Mouse (Mus musculus) lung, adult 2 months (tissue): ENCODE measurements around the gene Ankrd37. TPM values are rescaled to one million over a fixed set of nuclear protein-coding genes. Genes with fewer than 3 reads are reported as not detected.
A peak's percentile ranks its signal among the peaks of the same experiment; 100 is the strongest.

Experiments used
- DNase-seq: peaks from one replicate; pipeline ENCODE4 v3.0.0; 2022
- H3K4me1 ChIP-seq: fragments of 200-500 bp; 2 replicates; pipeline ENCODE4 v1.6.1; 2011; ENCODE audit warnings: low read length; ENCODE audit not compliant: control insufficient read depth, insufficient read depth
- H3K4me3 ChIP-seq: fragments of 200-500 bp; replicated peaks from 2 replicates; pipeline ENCODE3; 2011; ENCODE audit warnings: low read depth, mild to moderate bottlenecking, control low read depth, low read length; ENCODE audit errors: extremely low read depth
- CTCF ChIP-seq: fragments of 200-500 bp; IDR thresholded peaks from 2 replicates; pipeline ENCODE4 v1.5.1; 2011; ENCODE audit warnings: mild to moderate bottlenecking, low read length, control low read depth; ENCODE audit not compliant: insufficient read depth
- POLR2A ChIP-seq: fragments of 200-500 bp; IDR thresholded peaks from 2 replicates; pipeline ENCODE4 v1.6.1; 2011; ENCODE audit warnings: low read depth, mild to moderate bottlenecking, control low read depth, low read length, borderline replicate concordance; ENCODE audit errors: extremely low read depth
- WGBS: fragments of 180-500 bp; shearing (Covaris S2); methylation state at CpG from one replicate; pipeline ENCODE4 v1.1.7; 2018; 5-methylcytosine and 5-hydroxymethylcytosine counted together
- polyA plus RNA-seq: library from polyadenylated mRNA; depleted of rRNA; stranded (reverse); fragments of >200 nt; gene quantifications from 2 replicates; pipeline ENCODE4 v1.2.3, GENCODE M21; 2012

Ankrd37 gene
- polyA plus RNA-seq, 1 experiment = 3.9 TPM

- DNase-seq = no peak
- TF ChIP-seq POLR2A (no peak), CTCF (no peak)
- H3K4me1 ChIP-seq = peaks cover 5% of the 10 kb centered on the region
- WGBS = 75% methylated on average over 3 of the region's 3 CpGs
- no peak overlapping the region for H3K4me3 ChIP-seq
These were observed 1.7 kb upstream of the Ankrd37 start for GRCm38 (mm10) chr8:46007050-46007672.

- WGBS = 3% methylated on average over 55 of the region's 55 CpGs
- peaks cover 3% of the 10 kb centered on the region; the same call in 1 of the 2 replicates for H3K4me1 ChIP-seq
- DNase-seq = peak; percentile 99
- peak overlapping the region; percentile 80 for H3K4me3 ChIP-seq
- TF ChIP-seq CTCF (no peak), POLR2A (peak; percentile 79)
These were observed 5.5 kb downstream of the Ankrd37 start for GRCm38 (mm10) chr8:45999784-46000705.

GRCm38 (mm10) chr8:45999138-45999783 lies 6.2 kb downstream of the Ankrd37 start, which contains the start of gene Lrp2bp:
Gene Lrp2bp (plus strand): TSS chr8:45999303.
- no peak for DNase-seq
- WGBS = 3% methylated on average over 22 of the region's 22 CpGs
- TF ChIP-seq CTCF (no peak), POLR2A (0 out of 2 replicates have a peak, but pooled peaks have one; percentile 8)
- Histone ChIP-seq H3K4me3 (peak within 1 kb of the TSS; percentile 80), H3K4me1 (peaks cover 3% of the 10 kb centered on the region; the same call in 1 of the 2 replicates)

GRCm38 (mm10) chr8:45998228-45998627 lies 7.3 kb downstream of the Ankrd37 start:
- no peak for DNase-seq
- no peak for TF ChIP-seq POLR2A
- TF ChIP-seq CTCF = peak; percentile 50
- no peak overlapping the region for H3K4me3 ChIP-seq
- peaks cover 3% of the 10 kb centered on the region; the same call in 1 of the 2 replicates for H3K4me1 ChIP-seq
- WGBS = 62% methylated on average over 2 of the region's 2 CpGs

- TF ChIP-seq POLR2A = no peak
- TF ChIP-seq CTCF = no peak
These were observed 9.9 kb downstream of the Ankrd37 start for GRCm38 (mm10) chr8:45995576-45995975.

GRCm38 (mm10) chr8:45994111-45994510 lies 11.4 kb downstream of the Ankrd37 start:
- TF ChIP-seq CTCF = peak; percentile 38; the same call in 1 of the 2 replicates
- no peak for TF ChIP-seq POLR2A
- H3K4me3 ChIP-seq = no peak overlapping the region
- peaks cover 2% of the 10 kb centered on the region; the same call in 1 of the 2 replicates for H3K4me1 ChIP-seq
- 98% methylated on average over 2 of the region's 2 CpGs for WGBS
- DNase-seq = no peak

More at GRCm38 (mm10) chr8:45995576-45995975, 9.9 kb downstream of the Ankrd37 start:
- Histone ChIP-seq H3K4me3 (no peak overlapping the region), H3K4me1 (peaks cover 3% of the 10 kb centered on the region; the same call in 1 of the 2 replicates)
- WGBS = 53% methylated on average over 3 of the region's 3 CpGs
- DNase-seq = no peak

GRCm38 (mm10) chr8:45990631-45991310 lies 14.7 kb downstream of the Ankrd37 start:
- DNase-seq = no peak
- WGBS = 82% methylated on average over 4 of the region's 4 CpGs
- Histone ChIP-seq H3K4me1 (no peaks in the 10 kb centered on the region), H3K4me3 (no peak overlapping the region)
- TF ChIP-seq POLR2A (no peak), CTCF (no peak)

- Histone ChIP-seq H3K4me1 (no peaks in the 10 kb centered on the region), H3K4me3 (no peak overlapping the region)
- DNase-seq = no peak
- TF ChIP-seq POLR2A = no peak
- no peak for TF ChIP-seq CTCF
- 59% methylated on average over 2 of the region's 2 CpGs for WGBS
These were observed 17.3 kb downstream of the Ankrd37 start for GRCm38 (mm10) chr8:45988189-45988588.
